ENCODE assay signal across 8 mouse cellular contexts in genomic region chr14:21053151-21053550, GRCm38 (mm10). TPM values are rescaled to one million over a fixed set of nuclear protein-coding genes. Genes with fewer than 3 reads are reported as not detected.
A peak's percentile ranks its signal among the peaks of the same experiment; 100 is the strongest.
DNase-seq lines count a peak whose midpoint lies in the region; ATAC-seq and TF ChIP-seq lines count a peak whose summit lies in the region.

No protein-coding gene starts in this region.

- peaks cover 0 to 22% of the 10 kb centered on the region in 2 experiments; a peak in 2 of 4 replicates for H3K4me1 ChIP-seq in heart, embryonic 14.5 days (ENCODE audit: control insufficient read depth in 2 of 2, insufficient read depth in 2 of 2, low read length in 2 of 2)
- H3K4me1 ChIP-seq in embryonic facial prominence, embryonic 10.5 days = peaks cover 20% of the 10 kb centered on the region; the same call in 1 of the 2 replicates
- H3K4me1 ChIP-seq in intestine, postnatal 0 days (replicated peaks; ENCODE audit: control insufficient read depth, insufficient read depth, low read length) = no peaks in the 10 kb centered on the region
- H3K4me1 ChIP-seq in midbrain, embryonic 15.5 days = peaks cover 16% of the 10 kb centered on the region

- no peak for TF ChIP-seq CTCF in intestine, postnatal 0 days (IDR thresholded peaks at IDR 0.05; ENCODE audit: low read depth)

- H3K9ac ChIP-seq in heart, embryonic 14.5 days (ENCODE audit: low read length) = peak overlapping the region; percentile 88
- 0 out of 2 replicates have a peak overlapping the region, but pooled peaks have one; percentile 77 for H3K9ac ChIP-seq in intestine, postnatal 0 days (ENCODE audit: low read depth, low read length)
- peak overlapping the region; percentile 76; the same call in 1 of the 2 replicates for H3K9ac ChIP-seq in midbrain, embryonic 15.5 days

- peak overlapping the region; percentile 76 for H3K4me2 ChIP-seq in heart, embryonic 14.5 days (ENCODE audit: low read length)
- peak overlapping the region; percentile 89 for H3K4me2 ChIP-seq in intestine, postnatal 0 days (replicated peaks; ENCODE audit: low read depth)
- peak overlapping the region; percentile 93 for H3K4me2 ChIP-seq in midbrain, embryonic 15.5 days

- H3K36me3 ChIP-seq in heart, embryonic 14.5 days (ENCODE audit: control insufficient read depth, insufficient read depth, low read length) = peaks cover 3% of the 10 kb centered on the region; the same call in 1 of the 2 replicates
- peaks cover 19% of the 10 kb centered on the region for H3K36me3 ChIP-seq in embryonic facial prominence, embryonic 10.5 days (replicated peaks)
- 0 out of 2 replicates have a peak, but pooled peaks cover 3% of the 10 kb centered on the region for H3K36me3 ChIP-seq in intestine, postnatal 0 days (ENCODE audit: control insufficient read depth, insufficient read depth)
- H3K36me3 ChIP-seq in midbrain, embryonic 15.5 days (replicated peaks) = no peaks in the 10 kb centered on the region

- WGBS in heart, embryonic 14.5 days = 1% methylated on average over 8 of the region's 8 CpGs
- 11% methylated on average over 8 of the region's 8 CpGs for WGBS in embryonic facial prominence, embryonic 10.5 days
- 3% methylated on average over 8 of the region's 8 CpGs for WGBS in intestine, postnatal 0 days
- 9% methylated on average over 8 of the region's 8 CpGs for WGBS in midbrain, embryonic 15.5 days

- ATAC-seq in heart, embryonic 14.5 days (ENCODE audit: insufficient number of reproducible peaks, insufficient read depth, low FRiP score, low read depth) = no peak
- ATAC-seq in intestine, postnatal 0 days = no peak
- ATAC-seq in midbrain, embryonic 15.5 days (replicated peaks) = no peak

- no peak for DNase-seq in heart, adult 9 months (ENCODE audit: low spot score in 2 of 2)
- no peak for DNase-seq in embryonic facial prominence, embryonic 10.5 days (ENCODE audit: low spot score)
- DNase-seq in urinary bladder, adult 18-20 months (ENCODE audit: low spot score in 2 of 2) = no peak
- DNase-seq in gastrocnemius, adult 18-20 months (ENCODE audit: low spot score) = no peak
- no peak for DNase-seq in adrenal gland, adult 8-10 months

- peak overlapping the region; percentile 83 to 94; a peak in 3 of 4 replicates for H3K27ac ChIP-seq in heart, embryonic 14.5 days (replicated peaks in 1 of 2; ENCODE audit: control insufficient read depth in 1 of 2, insufficient read depth in 1 of 2, low read depth in 2 of 2, low read length in 2 of 2)
- H3K27ac ChIP-seq in embryonic facial prominence, embryonic 10.5 days (replicated peaks) = peak overlapping the region; percentile 96
- no peak overlapping the region for H3K27ac ChIP-seq in intestine, postnatal 0 days (ENCODE audit: low read depth, low read length)
- H3K27ac ChIP-seq in midbrain, embryonic 15.5 days = peak overlapping the region; percentile 97

- peak overlapping the region; percentile 74 to 90 for H3K4me3 ChIP-seq in heart, embryonic 14.5 days (ENCODE audit: control insufficient read depth in 1 of 2, insufficient read depth in 1 of 2, low read depth in 1 of 2, low read length in 2 of 2)
- H3K4me3 ChIP-seq in embryonic facial prominence, embryonic 10.5 days = peak overlapping the region; percentile 85
- peak overlapping the region; percentile 86 for H3K4me3 ChIP-seq in intestine, postnatal 0 days (ENCODE audit: low read depth, low read length)
- peak overlapping the region; percentile 82 for H3K4me3 ChIP-seq in midbrain, embryonic 15.5 days

- no peaks in the 10 kb centered on the region for H3K27me3 ChIP-seq in heart, embryonic 14.5 days (ENCODE audit: control insufficient read depth, insufficient read depth, low read length)
- no peaks in the 10 kb centered on the region for H3K27me3 ChIP-seq in embryonic facial prominence, embryonic 10.5 days (replicated peaks; ENCODE audit: low read depth, poor library complexity, severe bottlenecking)
- no peaks in the 10 kb centered on the region for H3K27me3 ChIP-seq in intestine, postnatal 0 days (replicated peaks; ENCODE audit: control insufficient read depth, insufficient read depth, low read length)
- no peaks in the 10 kb centered on the region for H3K27me3 ChIP-seq in midbrain, embryonic 15.5 days (replicated peaks)

- H3K9me3 ChIP-seq in heart, embryonic 14.5 days (ENCODE audit: control insufficient read depth, low read length) = peaks cover 6% of the 10 kb centered on the region; the same call in 1 of the 2 replicates
- peaks cover 6% of the 10 kb centered on the region; the same call in 1 of the 2 replicates for H3K9me3 ChIP-seq in embryonic facial prominence, embryonic 10.5 days
- H3K9me3 ChIP-seq in intestine, postnatal 0 days (ENCODE audit: control insufficient read depth) = no peaks in the 10 kb centered on the region
- H3K9me3 ChIP-seq in midbrain, embryonic 15.5 days = no peaks in the 10 kb centered on the region

RNA-seq across cellular contexts. Expression of gene Adk, which starts 0.8 kb away (rescaled TPM):
- polyA plus RNA-seq in heart, embryonic 14.5 days (2014; fragmentation: Nextera tagmentation; extraction: Ambion mirVana) = 250 and 263 TPM in 2 replicates
- 171 and 175 TPM in 2 replicates for polyA plus RNA-seq in embryonic facial prominence, embryonic 10.5 days (2016; fragmentation: Nextera tagmentation; extraction: Ambion mirVana)
- 240 and 254 TPM in 2 replicates for polyA plus RNA-seq in intestine, postnatal 0 days (2015; fragmentation: Nextera tagmentation; extraction: Ambion mirVana)
- polyA plus RNA-seq in midbrain, embryonic 15.5 days (2015; fragmentation: Nextera tagmentation; extraction: Ambion mirVana) = 34.8 and 38.4 TPM in 2 replicates
- total RNA-seq in gastrocnemius, adult 18-20 months (2021) = 100 to 1,000 TPM; 106 to 111 TPM
- 100 to 1,000 TPM; 151 to 212 (median 178) TPM for total RNA-seq in adrenal gland, adult 8-10 months (2022)

RNA-seq across cellular contexts. Expression of gene Ap3m1, which starts 0.8 kb away (rescaled TPM):
- polyA plus RNA-seq in heart, embryonic 14.5 days (2014; fragmentation: Nextera tagmentation; extraction: Ambion mirVana) = 63.2 and 72.3 TPM in 2 replicates
- 84.8 and 87.7 TPM in 2 replicates for polyA plus RNA-seq in embryonic facial prominence, embryonic 10.5 days (2016; fragmentation: Nextera tagmentation; extraction: Ambion mirVana)
- polyA plus RNA-seq in intestine, postnatal 0 days (2015; fragmentation: Nextera tagmentation; extraction: Ambion mirVana) = 58.8 and 60.0 TPM in 2 replicates
- 78.2 and 80.9 TPM in 2 replicates for polyA plus RNA-seq in midbrain, embryonic 15.5 days (2015; fragmentation: Nextera tagmentation; extraction: Ambion mirVana)
- 10 to 100 TPM; 32.3 to 34.3 TPM for total RNA-seq in gastrocnemius, adult 18-20 months (2021)
- 100 to 1,000 TPM in 3 of 4 experiments, 10 to 100 TPM in 1; 97.7 to 120 (median 110) TPM for total RNA-seq in adrenal gland, adult 8-10 months (2022)
